Mouse (Mus musculus) bone marrow macrophage, adult 2 months (primary cell): ENCODE data around the gene Apol9a. TPM values are rescaled to one million over a fixed set of nuclear protein-coding genes. Genes with fewer than 3 reads are reported as not detected.

ENCODE experiments used
- H3K27ac ChIP-seq: 2 replicates; pipeline ENCODE4 v1.5.1; 2012; ENCODE audit warnings: low read depth, low read length; ENCODE audit not compliant: insufficient read depth
- H3K4me1 ChIP-seq: 2 replicates; pipeline ENCODE4 v1.6.1; 2012; ENCODE audit warnings: low read length; ENCODE audit not compliant: control insufficient read depth, insufficient read depth
- H3K4me3 ChIP-seq: 2 replicates; pipeline ENCODE4 v1.5.1; 2012; ENCODE audit warnings: mild to moderate bottlenecking, low read length, moderate library complexity; ENCODE audit not compliant: insufficient read depth
- CTCF ChIP-seq: IDR thresholded peaks from 2 replicates; pipeline ENCODE4 v1.5.1; 2012; ENCODE audit warnings: low read depth, mild to moderate bottlenecking, low read length, moderate library complexity
- POLR2A ChIP-seq: IDR thresholded peaks from 2 replicates; pipeline ENCODE4 v1.6.1; 2012; ENCODE audit warnings: mild to moderate bottlenecking, low read depth, low read length, borderline replicate concordance
- polyA plus RNA-seq: library from polyadenylated mRNA; stranded (reverse); fragments of >200 nt; gene quantifications from 2 replicates; pipeline ENCODE4 v1.2.4, GENCODE M21; 2012; ENCODE audit not compliant: missing spikeins, insufficient read depth, insufficient read length

Gene Apol9a
- polyA plus RNA-seq, 1 experiment: not detected

- no peak overlapping the region for H3K27ac ChIP-seq
- TF ChIP-seq CTCF (no peak), POLR2A (no peak)
- no peak overlapping the region for H3K4me3 ChIP-seq
- no peaks in the 10 kb centered on the region for H3K4me1 ChIP-seq
These were observed 23.5 kb downstream of the Apol9a start for GRCm38 (mm10) chr15:77387462-77387861.

- no peak for TF ChIP-seq CTCF
- no peak for TF ChIP-seq POLR2A
- H3K27ac ChIP-seq: no peak overlapping the region
- H3K4me1 ChIP-seq: no peaks in the 10 kb centered on the region
- H3K4me3 ChIP-seq: no peak overlapping the region
These were observed 26.4 kb downstream of the Apol9a start for GRCm38 (mm10) chr15:77384340-77385030.

GRCm38 (mm10) chr15:77382880-77383279 is 28.1 kb downstream of the Apol9a start:
- H3K4me3 ChIP-seq: no peak overlapping the region
- no peaks in the 10 kb centered on the region for H3K4me1 ChIP-seq
- no peak overlapping the region for H3K27ac ChIP-seq
- no peak for TF ChIP-seq POLR2A
- TF ChIP-seq CTCF: no peak

GRCm38 (mm10) chr15:77382271-77382850 is 28.6 kb downstream of the Apol9a start:
- Histone ChIP-seq H3K27ac (no peak overlapping the region), H3K4me3 (no peak overlapping the region), H3K4me1 (no peaks in the 10 kb centered on the region)
- TF ChIP-seq POLR2A (no peak), CTCF (no peak)

- Histone ChIP-seq H3K4me1 (no peaks in the 10 kb centered on the region), H3K4me3 (no peak overlapping the region), H3K27ac (no peak overlapping the region)
- no peak for TF ChIP-seq CTCF
- TF ChIP-seq POLR2A: no peak
These were observed 29.5 kb downstream of the Apol9a start for GRCm38 (mm10) chr15:77381481-77381880.

GRCm38 (mm10) chr15:77379921-77380320 is 31.0 kb downstream of the Apol9a start:
- no peaks in the 10 kb centered on the region for H3K4me1 ChIP-seq

GRCm38 (mm10) chr15:77377419-77377818 is 33.5 kb downstream of the Apol9a start:
- H3K4me1 ChIP-seq: no peaks in the 10 kb centered on the region
- H3K27ac ChIP-seq: no peak overlapping the region
- TF ChIP-seq POLR2A (no peak), CTCF (no peak)
- no peak overlapping the region for H3K4me3 ChIP-seq

More at GRCm38 (mm10) chr15:77379921-77380320, 31.0 kb downstream of the Apol9a start:
- no peak for TF ChIP-seq POLR2A
- TF ChIP-seq CTCF: no peak
- Histone ChIP-seq H3K27ac (no peak overlapping the region), H3K4me3 (no peak overlapping the region)

- Histone ChIP-seq H3K4me3 (no peak overlapping the region), H3K4me1 (no peaks in the 10 kb centered on the region), H3K27ac (no peak overlapping the region)
- no peak for TF ChIP-seq CTCF
- TF ChIP-seq POLR2A: no peak
These were observed 34.0 kb downstream of the Apol9a start for GRCm38 (mm10) chr15:77376920-77377319.

GRCm38 (mm10) chr15:77370588-77370987 is 40.3 kb downstream of the Apol9a start:
- no peak for TF ChIP-seq CTCF
- no peak for TF ChIP-seq POLR2A
- Histone ChIP-seq H3K4me3 (no peak overlapping the region), H3K27ac (no peak overlapping the region), H3K4me1 (no peaks in the 10 kb centered on the region)

GRCm38 (mm10) chr15:77369981-77370380 is 41.0 kb downstream of the Apol9a start:
- Histone ChIP-seq H3K4me1 (no peaks in the 10 kb centered on the region), H3K27ac (no peak overlapping the region), H3K4me3 (no peak overlapping the region)
- TF ChIP-seq POLR2A (no peak), CTCF (no peak)

- no peak for TF ChIP-seq CTCF
- no peak for TF ChIP-seq POLR2A
- no peak overlapping the region for H3K27ac ChIP-seq
- no peak overlapping the region for H3K4me3 ChIP-seq
- 0 out of 2 replicates have a peak, but pooled peaks cover 3% of the 10 kb centered on the region for H3K4me1 ChIP-seq
These were observed 42.1 kb downstream of the Apol9a start for GRCm38 (mm10) chr15:77368818-77369320.
